Mouse (Mus musculus) monocyte, adult 2 months (primary cell): Measurements from ENCODE around the gene Taldo1.
"Not testable (repeated sequence)": the region's sequence is repeated elsewhere in the genome, so short reads cannot be mapped to it uniquely, and the experiment has no call there.

Experiments
- DNase-seq, 2 experiments: peaks; one replicate each; pipeline ENCODE4 v3.0.0; 2022; ENCODE audit warnings: low spot score in 2 of 2, low read depth in 1 of 2

Taldo1 gene

DNA sequence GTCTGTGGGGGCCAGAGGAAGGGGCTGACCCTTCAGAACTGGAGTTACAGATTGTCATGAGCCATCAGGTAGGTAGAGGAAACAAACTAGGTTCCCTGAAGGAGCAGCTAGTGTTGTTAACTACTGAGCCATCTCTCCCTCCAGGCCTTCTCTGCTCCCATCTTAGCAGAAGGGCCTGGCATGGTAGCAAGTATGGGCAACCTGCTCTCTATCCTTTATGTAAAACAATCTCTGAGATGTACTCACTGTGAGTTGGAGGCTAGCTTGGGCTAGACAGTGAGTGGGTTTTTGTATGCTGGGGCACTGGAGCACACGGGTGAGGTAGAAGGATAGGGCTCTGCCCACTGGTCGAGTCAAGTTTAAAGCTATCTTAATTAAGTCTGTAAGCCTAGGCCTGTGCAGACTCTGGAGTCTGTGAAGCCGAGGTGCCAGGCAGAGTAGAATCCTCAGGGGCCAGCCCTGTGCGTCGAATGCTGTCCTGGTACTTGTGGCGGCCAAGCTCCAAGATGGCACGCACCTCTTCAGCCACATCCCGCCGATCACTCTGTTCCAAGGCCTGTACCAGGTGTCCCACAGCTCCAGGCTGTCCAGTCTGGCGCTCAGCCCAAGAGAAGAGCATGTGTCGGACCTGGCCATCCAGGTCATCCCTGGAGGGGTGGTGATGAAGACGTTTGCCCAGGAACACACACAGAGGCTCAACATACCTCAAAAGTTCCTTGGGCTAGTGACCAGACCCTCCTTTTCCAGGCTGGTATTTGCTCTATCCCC lies 46.4 kb downstream of the Taldo1 start:
- no peak for DNase-seq

- no peak for DNase-seq
Observed at GRCm38 (mm10) chr7:141439140-141439679, 47.2 kb downstream of the Taldo1 start.

DNA sequence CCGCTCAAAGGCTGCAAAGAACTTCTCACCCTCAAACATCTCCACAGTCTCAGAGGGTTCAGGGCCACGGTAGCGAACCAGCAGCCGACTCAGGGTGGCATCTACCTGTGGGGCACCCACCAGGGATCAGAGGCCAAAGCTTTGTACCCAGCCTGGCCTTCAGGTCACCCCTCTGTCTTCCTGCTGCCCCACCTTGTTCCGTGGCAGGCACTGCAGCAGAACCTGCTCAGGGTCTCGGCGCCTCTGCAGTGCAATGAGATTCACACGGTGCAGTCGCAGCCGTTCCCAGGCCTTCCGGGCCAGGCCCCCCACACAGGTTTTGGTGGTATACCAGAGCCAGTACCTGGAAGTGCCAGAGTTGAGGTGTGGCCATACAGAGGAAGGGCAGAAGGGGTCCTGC lies 47.8 kb downstream of the Taldo1 start:
- no peak for DNase-seq

DNA sequence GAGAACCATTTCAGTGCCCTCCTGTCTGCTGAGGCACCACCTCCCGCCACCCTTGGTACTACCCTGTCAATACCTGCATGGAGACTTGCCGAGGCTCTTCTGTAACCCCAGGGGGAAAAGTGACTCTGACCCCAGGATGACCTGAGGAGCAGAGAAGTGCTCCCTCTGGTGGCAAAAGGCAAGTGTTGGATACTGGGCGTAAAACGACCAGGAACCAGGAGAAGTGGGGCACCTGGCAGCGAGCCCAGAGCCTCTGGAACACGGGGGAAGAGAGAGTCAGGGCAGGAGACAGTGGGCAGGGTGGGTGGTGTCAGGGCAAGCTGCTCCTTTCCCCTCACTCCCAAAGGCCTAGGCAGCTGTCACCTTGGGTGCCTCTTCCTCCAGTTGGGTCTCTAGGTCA lies 48.6 kb downstream of the Taldo1 start:
- DNase-seq = no peak

DNA sequence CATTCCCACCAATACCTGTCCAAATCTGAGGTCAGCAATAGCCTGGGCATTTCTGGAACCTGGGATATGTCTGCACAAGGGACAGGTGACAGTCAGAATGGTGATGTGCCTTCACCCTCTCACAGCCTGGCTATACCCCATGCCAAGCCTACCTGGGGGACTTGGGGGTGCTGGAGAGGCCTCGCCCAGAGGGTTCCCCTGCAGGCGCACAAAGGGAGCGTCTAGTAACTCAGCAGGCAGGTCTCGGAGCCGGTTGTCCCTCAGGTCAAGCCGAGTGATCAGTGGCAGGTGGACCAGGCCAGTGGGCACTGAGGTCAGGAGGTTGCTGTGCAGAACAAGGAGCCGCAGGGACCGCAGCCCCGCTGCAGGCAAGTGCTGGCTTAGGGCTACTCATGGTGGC lies 49.5 kb downstream of the Taldo1 start:
- no peak for DNase-seq

GRCm38 (mm10) chr7:141442199-141442598 lies 50.2 kb downstream of the Taldo1 start:
- no peak for DNase-seq

DNA sequence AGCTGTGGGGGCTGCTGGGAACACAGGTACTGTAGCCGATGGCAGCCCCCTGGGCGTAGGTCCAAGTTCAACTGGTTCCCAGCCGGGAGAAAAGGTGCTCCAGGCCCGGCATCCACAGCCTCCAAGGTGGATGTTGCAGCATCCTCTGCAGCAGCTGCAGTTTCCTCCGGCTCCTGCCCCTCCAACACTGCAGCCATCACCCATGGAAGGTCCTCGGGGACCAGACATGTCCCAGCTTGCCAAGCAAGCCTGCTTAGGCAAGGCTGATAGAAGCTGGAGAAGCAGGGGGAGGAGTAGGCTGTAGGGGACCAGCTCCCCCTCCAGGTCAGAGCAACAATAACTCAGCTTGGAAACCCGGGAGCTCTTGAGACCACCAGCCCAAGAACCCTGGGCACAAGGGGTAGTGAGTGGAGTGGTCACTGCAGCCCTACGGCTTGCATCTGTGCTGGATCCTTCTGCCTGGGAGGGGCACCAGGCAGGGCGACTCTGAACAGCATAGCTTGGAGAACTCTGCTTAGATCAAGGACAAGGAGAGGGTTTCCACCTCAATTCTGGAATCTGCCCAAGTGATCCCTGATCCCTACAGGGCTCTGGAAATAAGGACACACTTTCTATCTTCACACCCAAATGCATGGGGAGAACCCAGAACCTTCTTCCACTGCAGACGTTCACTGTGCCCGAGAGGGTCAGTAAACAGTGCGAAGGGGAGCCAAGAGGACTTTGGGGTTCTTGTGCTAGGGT lies 51.3 kb downstream of the Taldo1 start:
- DNase-seq = no peak

- no peak for DNase-seq
Observed at GRCm38 (mm10) chr7:141443828-141444237, 51.8 kb downstream of the Taldo1 start, which contains the start of gene Pidd1. Gene Pidd1 (minus strand): TSS chr7:141444025.

DNA sequence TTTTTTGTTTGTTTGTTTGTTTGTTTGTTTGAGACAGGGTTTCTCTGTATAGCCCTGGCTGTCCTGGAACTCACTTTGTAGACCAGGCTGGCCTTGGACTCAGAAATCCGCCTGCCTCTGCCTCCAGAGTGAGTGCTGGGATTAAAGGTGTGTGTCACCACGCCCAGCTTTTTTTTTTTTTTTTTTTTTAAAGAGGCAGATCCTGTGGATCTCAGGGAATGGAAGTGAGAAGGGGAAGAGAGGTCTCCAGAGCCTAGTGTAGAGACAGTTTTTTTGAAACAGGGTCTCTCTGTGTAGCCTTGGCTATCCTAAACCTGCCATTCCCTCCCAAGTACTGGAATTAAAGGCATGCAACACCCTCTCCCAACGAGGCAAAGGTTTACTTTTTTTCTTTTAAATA lies 54.4 kb downstream of the Taldo1 start:
- DNase-seq = not testable (repeated sequence)

DNA sequence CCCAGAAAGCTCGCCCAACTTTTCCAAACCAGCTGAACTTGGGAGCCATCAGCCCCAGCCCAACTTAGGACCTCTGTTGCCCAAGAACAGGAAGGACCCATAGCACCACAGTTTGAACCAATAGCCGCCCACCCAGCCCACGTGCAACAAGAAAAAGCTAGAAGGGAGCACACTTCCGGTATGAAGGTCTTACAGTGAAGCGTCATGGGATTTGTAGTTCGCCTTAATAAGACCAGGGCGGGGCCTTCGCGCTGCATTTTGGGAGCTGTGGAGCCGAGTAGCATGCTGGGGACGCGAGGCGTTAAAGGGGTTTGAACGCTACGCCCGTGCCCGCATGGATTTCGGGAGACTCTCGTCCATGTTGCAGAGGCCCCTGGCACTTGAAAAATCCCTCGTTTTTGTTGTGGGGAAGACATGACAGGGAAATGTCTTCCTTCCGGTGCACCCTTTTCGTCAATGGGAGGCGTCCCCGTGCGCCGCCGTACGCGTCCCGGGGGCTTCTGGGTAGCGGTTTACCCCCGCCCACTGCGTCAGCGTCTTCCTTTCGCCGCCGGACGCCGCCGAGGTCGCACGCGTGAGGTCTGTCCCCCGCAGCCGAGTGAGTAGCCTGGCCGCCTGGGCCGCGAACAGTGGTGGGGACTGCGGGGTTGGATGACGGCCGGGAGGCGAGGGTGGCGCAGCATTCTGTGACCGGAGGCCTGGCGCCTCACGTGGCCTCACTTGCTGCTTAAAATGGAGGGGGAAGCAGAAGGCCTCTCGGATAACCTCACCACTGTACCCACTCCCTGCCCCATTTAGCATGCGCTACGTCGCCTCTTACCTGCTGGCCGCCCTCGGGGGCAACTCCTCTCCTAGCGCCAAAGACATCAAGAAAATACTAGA lies 55.4 kb downstream of the Taldo1 start, which contains the start of gene Rplp2:
Gene Rplp2 (plus strand): TSS at position 261 of the 882 bp plus-strand sequence.
- peak; percentile 79 to 92 for DNase-seq

DNA sequence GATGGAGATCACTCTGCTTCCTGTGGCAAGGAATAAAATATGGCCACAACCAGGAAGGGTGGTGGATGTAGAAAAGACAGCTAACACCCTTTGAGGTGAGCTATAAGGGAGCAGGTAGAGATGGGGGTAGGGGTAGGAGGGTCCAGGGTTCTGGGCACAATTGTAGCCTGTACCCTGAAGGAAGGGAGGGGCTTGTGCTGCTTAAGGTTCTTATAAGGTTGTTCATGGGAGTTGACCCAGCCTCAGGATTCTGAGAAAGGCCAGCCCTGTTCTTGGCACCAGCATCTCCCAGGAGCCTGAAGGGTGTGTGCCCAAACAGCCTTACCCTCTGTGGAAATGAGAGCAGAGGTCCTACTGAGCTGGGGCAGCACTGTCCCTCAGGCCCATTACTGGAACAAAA lies 59.9 kb downstream of the Taldo1 start:
- DNase-seq = no peak
